Mouse (Mus musculus) testis, postnatal 14 days (tissue): ENCODE measurements at regions not wholly inside any gene's neighbourhood (a gene's known extent, or its start where the extent isn't known, plus 50 kb on each side); places are given as distances from the start of the nearest gene placed in this dataset.
A peak's percentile ranks its signal among the peaks of the same experiment; 100 is the strongest.

ENCODE experiments used
- DNase-seq: peaks from one replicate; pipeline ENCODE4 v3.0.0; 2021; ENCODE audit warnings: low spot score

GRCm38 (mm10) chr2:137581491-137581890 lies 465.0 kb upstream of the Jag1 start:
- DNase-seq: no peak

GRCm38 (mm10) chr2:137575750-137576149 lies 459.3 kb upstream of the Jag1 start:
- DNase-seq: no peak

- DNase-seq: no peak
Measured at GRCm38 (mm10) chr2:137574845-137575449, 458.5 kb upstream of the Jag1 start.

- no peak for DNase-seq
Measured at GRCm38 (mm10) chr2:137571146-137571545, 454.7 kb upstream of the Jag1 start.

GRCm38 (mm10) chr2:137566619-137567018 lies 450.2 kb upstream of the Jag1 start:
- DNase-seq: no peak

- DNase-seq: no peak
Measured at GRCm38 (mm10) chr2:137564064-137564624, 447.7 kb upstream of the Jag1 start.

- peak; percentile 5 for DNase-seq
Measured at GRCm38 (mm10) chr2:137560366-137560765, 443.9 kb upstream of the Jag1 start.

- no peak for DNase-seq
Measured at GRCm38 (mm10) chr2:137553871-137554270, 437.4 kb upstream of the Jag1 start.

GRCm38 (mm10) chr2:137536581-137536980 lies 420.1 kb upstream of the Jag1 start:
- DNase-seq: no peak

- DNase-seq: no peak
Measured at GRCm38 (mm10) chr2:137516271-137516670, 399.8 kb upstream of the Jag1 start.

- DNase-seq: no peak
Measured at GRCm38 (mm10) chr2:137515043-137515442, 398.6 kb upstream of the Jag1 start.

GRCm38 (mm10) chr2:137513895-137514506 lies 397.6 kb upstream of the Jag1 start:
- DNase-seq: no peak

- no peak for DNase-seq
Measured at GRCm38 (mm10) chr2:137510671-137511235, 394.3 kb upstream of the Jag1 start.

- DNase-seq: no peak
Measured at GRCm38 (mm10) chr2:137501236-137501635, 384.8 kb upstream of the Jag1 start.

GRCm38 (mm10) chr2:137497616-137498015 lies 381.2 kb upstream of the Jag1 start:
- DNase-seq: no peak

- DNase-seq: no peak
Measured at GRCm38 (mm10) chr2:137493600-137493999, 377.2 kb upstream of the Jag1 start.

GRCm38 (mm10) chr2:137489181-137489682 lies 372.8 kb upstream of the Jag1 start:
- DNase-seq: no peak

GRCm38 (mm10) chr2:137468769-137469168 lies 352.3 kb upstream of the Jag1 start:
- no peak for DNase-seq

- DNase-seq: no peak
Measured at GRCm38 (mm10) chr2:137457061-137457753, 340.8 kb upstream of the Jag1 start.

GRCm38 (mm10) chr2:137456436-137456835 lies 340.0 kb upstream of the Jag1 start:
- DNase-seq: no peak

GRCm38 (mm10) chr2:137446919-137447318 lies 330.5 kb upstream of the Jag1 start:
- DNase-seq: no peak

GRCm38 (mm10) chr2:137437741-137438140 lies 321.3 kb upstream of the Jag1 start:
- no peak for DNase-seq

- DNase-seq: no peak
Measured at GRCm38 (mm10) chr2:137436161-137436560, 319.7 kb upstream of the Jag1 start.
